ENCODE assay signal across 8 mouse cellular contexts in genomic region chr7:136059896-136060295, GRCm38 (mm10).
DNase-seq lines count a peak whose midpoint lies in the region; ATAC-seq and TF ChIP-seq lines count a peak whose summit lies in the region.

No protein-coding gene starts in this region.

- WGBS in forebrain, embryonic 14.5 days = 67% methylated on average over 11 of the region's 11 CpGs
- WGBS in forebrain, embryonic 15.5 days = 63% methylated on average over 11 of the region's 11 CpGs
- 21% methylated on average over 11 of the region's 11 CpGs for WGBS in lung, embryonic 14.5 days
- 21% methylated on average over 11 of the region's 11 CpGs for WGBS in limb, embryonic 13.5 days
- 20% methylated on average over 11 of the region's 11 CpGs for WGBS in neural tube, embryonic 14.5 days

- no peaks in the 10 kb centered on the region for H3K9me3 ChIP-seq in forebrain, embryonic 14.5 days (replicated peaks; ENCODE audit: control insufficient read depth, low read length)
- no peaks in the 10 kb centered on the region for H3K9me3 ChIP-seq in forebrain, embryonic 15.5 days
- no peaks in the 10 kb centered on the region for H3K9me3 ChIP-seq in lung, embryonic 14.5 days (ENCODE audit: low read depth, low read length)
- H3K9me3 ChIP-seq in limb, embryonic 13.5 days = no peaks in the 10 kb centered on the region
- H3K9me3 ChIP-seq in neural tube, embryonic 14.5 days (ENCODE audit: control insufficient read depth, low read length) = no peaks in the 10 kb centered on the region

- peak; percentile 28 for DNase-seq in forebrain, embryonic 14.5 days (ENCODE audit: low spot score)
- peak; percentile 40 for DNase-seq in lung, embryonic 14.5 days
- DNase-seq in lung, postnatal 10 days = no peak
- DNase-seq in MN1 (ENCODE audit: low spot score) = no peak
- no peak for DNase-seq in left cerebral cortex, adult 2 months (ENCODE audit: extremely low spot score in 1 of 2, low spot score in 2 of 2)

- intact Hi-C loops in left cerebral cortex, adult 2 months (cut with DNase I) = loop anchor here (5.0 kb wide), 3 partner anchors 208 to 1252 kb away; partner anchors contain the start of gene Ebf3

- no peak for TF ChIP-seq CTCF in lung, embryonic 14.5 days (IDR thresholded peaks at IDR 0.05; ENCODE audit: low read depth)
- no peak for TF ChIP-seq CTCF in left cerebral cortex, adult 2 months (IDR thresholded peaks at IDR 0.05)

- 0 out of 2 replicates have a peak, but pooled peaks cover 2% of the 10 kb centered on the region for H3K27me3 ChIP-seq in forebrain, embryonic 14.5 days (replicated peaks; ENCODE audit: control insufficient read depth, insufficient read depth, low read length)
- H3K27me3 ChIP-seq in forebrain, embryonic 15.5 days = peaks cover 3% of the 10 kb centered on the region; the same call in 1 of the 2 replicates
- H3K27me3 ChIP-seq in lung, embryonic 14.5 days (ENCODE audit: insufficient read depth, low read length) = no peaks in the 10 kb centered on the region
- H3K27me3 ChIP-seq in limb, embryonic 13.5 days = peaks cover 25% of the 10 kb centered on the region
- H3K27me3 ChIP-seq in neural tube, embryonic 14.5 days (ENCODE audit: control insufficient read depth, insufficient read depth, low read length) = no peaks in the 10 kb centered on the region

- no peak for ATAC-seq in forebrain, embryonic 14.5 days
- no peak for ATAC-seq in forebrain, embryonic 15.5 days (replicated peaks)
- no peak for ATAC-seq in lung, embryonic 14.5 days (ENCODE audit: insufficient read depth)
- ATAC-seq in limb, embryonic 13.5 days (ENCODE audit: low FRiP score, low read depth) = no peak
- no peak for ATAC-seq in neural tube, embryonic 14.5 days (ENCODE audit: low read depth)

- H3K27ac ChIP-seq in forebrain, embryonic 14.5 days (ENCODE audit: low read depth, low read length) = no peak overlapping the region
- H3K27ac ChIP-seq in forebrain, embryonic 15.5 days (replicated peaks) = no peak overlapping the region
- H3K27ac ChIP-seq in lung, embryonic 14.5 days (ENCODE audit: low read depth) = peak overlapping the region; percentile 55; the same call in 1 of the 2 replicates
- peak overlapping the region; percentile 87; the same call in 1 of the 2 replicates for H3K27ac ChIP-seq in limb, embryonic 13.5 days
- peak overlapping the region; percentile 28; the same call in 1 of the 2 replicates for H3K27ac ChIP-seq in neural tube, embryonic 14.5 days (ENCODE audit: low read depth, low read length)
- no peak overlapping the region for H3K27ac ChIP-seq in left cerebral cortex, adult 2 months

- H3K4me3 ChIP-seq in forebrain, embryonic 14.5 days (ENCODE audit: low read depth, low read length) = no peak overlapping the region
- no peak overlapping the region for H3K4me3 ChIP-seq in forebrain, embryonic 15.5 days
- H3K4me3 ChIP-seq in lung, embryonic 14.5 days (ENCODE audit: low read depth, low read length) = no peak overlapping the region
- H3K4me3 ChIP-seq in limb, embryonic 13.5 days = no peak overlapping the region
- H3K4me3 ChIP-seq in neural tube, embryonic 14.5 days (ENCODE audit: low read depth, low read length) = no peak overlapping the region
- no peak overlapping the region for H3K4me3 ChIP-seq in left cerebral cortex, adult 2 months

- H3K4me2 ChIP-seq in forebrain, embryonic 14.5 days (ENCODE audit: low read length) = no peak overlapping the region
- no peak overlapping the region for H3K4me2 ChIP-seq in forebrain, embryonic 15.5 days (replicated peaks)
- peak overlapping the region; percentile 53 for H3K4me2 ChIP-seq in lung, embryonic 14.5 days
- peak overlapping the region; percentile 62; the same call in 1 of the 2 replicates for H3K4me2 ChIP-seq in limb, embryonic 13.5 days (replicated peaks)
- H3K4me2 ChIP-seq in neural tube, embryonic 14.5 days (ENCODE audit: low read depth, low read length) = no peak overlapping the region; the same call in 1 of the 2 replicates

- 0 out of 2 replicates have a peak, but pooled peaks cover 6% of the 10 kb centered on the region for H3K4me1 ChIP-seq in forebrain, embryonic 14.5 days (ENCODE audit: control insufficient read depth, insufficient read depth, low read length)
- H3K4me1 ChIP-seq in forebrain, embryonic 15.5 days = peaks cover 16% of the 10 kb centered on the region
- peaks cover 10% of the 10 kb centered on the region for H3K4me1 ChIP-seq in lung, embryonic 14.5 days (ENCODE audit: insufficient read depth)
- H3K4me1 ChIP-seq in limb, embryonic 13.5 days = peaks cover 70% of the 10 kb centered on the region
- peaks cover 29% of the 10 kb centered on the region for H3K4me1 ChIP-seq in neural tube, embryonic 14.5 days (ENCODE audit: control insufficient read depth, insufficient read depth, low read length)

- H3K36me3 ChIP-seq in forebrain, embryonic 14.5 days (ENCODE audit: control insufficient read depth, insufficient read depth, low read length) = no peaks in the 10 kb centered on the region
- no peaks in the 10 kb centered on the region for H3K36me3 ChIP-seq in forebrain, embryonic 15.5 days
- H3K36me3 ChIP-seq in lung, embryonic 14.5 days (ENCODE audit: insufficient read depth) = no peaks in the 10 kb centered on the region
- H3K36me3 ChIP-seq in limb, embryonic 13.5 days = no peaks in the 10 kb centered on the region
- H3K36me3 ChIP-seq in neural tube, embryonic 14.5 days (ENCODE audit: control insufficient read depth, insufficient read depth, low read length) = no peaks in the 10 kb centered on the region

- no peak overlapping the region for H3K9ac ChIP-seq in forebrain, embryonic 14.5 days (ENCODE audit: low read length)
- H3K9ac ChIP-seq in forebrain, embryonic 15.5 days (replicated peaks) = no peak overlapping the region
- no peak overlapping the region for H3K9ac ChIP-seq in lung, embryonic 14.5 days
- H3K9ac ChIP-seq in limb, embryonic 13.5 days = peak overlapping the region; percentile 65; the same call in 1 of the 2 replicates
- no peak overlapping the region for H3K9ac ChIP-seq in neural tube, embryonic 14.5 days (replicated peaks; ENCODE audit: low read depth, low read length)

Comparison
In these comparisons a context has a peak if more than half of its experiments do, and no peak if none do; other contexts are left out.
1. DNase-seq: peak in forebrain, embryonic 14.5 days (single experiment) and lung, embryonic 14.5 days (single experiment); none in lung, postnatal 10 days (single experiment), MN1 (single experiment) and left cerebral cortex, adult 2 months (0 of 2).
2. H3K27ac ChIP-seq: peak in lung, embryonic 14.5 days (single experiment), limb, embryonic 13.5 days (single experiment) and neural tube, embryonic 14.5 days (single experiment); none in forebrain, embryonic 14.5 days (single experiment), forebrain, embryonic 15.5 days (single experiment) and left cerebral cortex, adult 2 months (single experiment).
3. H3K4me2 ChIP-seq: peak in lung, embryonic 14.5 days (single experiment) and limb, embryonic 13.5 days (single experiment); none in forebrain, embryonic 14.5 days (single experiment), forebrain, embryonic 15.5 days (single experiment) and neural tube, embryonic 14.5 days (single experiment).